Mouse (Mus musculus) spleen, postnatal 4 days (tissue): ENCODE measurements around the gene Zdhhc17.

Experiments used
- DNase-seq, 2 experiments: peaks; one replicate each; pipeline ENCODE4 v3.0.0; 2022; ENCODE audit warnings: low spot score in 2 of 2

Zdhhc17 gene

GRCm38 (mm10) chr10:110958879-110959278 lies 51.1 kb downstream of the Zdhhc17 start:
- no peak for DNase-seq

- no peak for DNase-seq
These were observed 56.9 kb downstream of the Zdhhc17 start for GRCm38 (mm10) chr10:110952937-110953451.

GRCm38 (mm10) chr10:110952271-110952670 lies 57.7 kb downstream of the Zdhhc17 start:
- DNase-seq: no peak

- DNase-seq: no peak
These were observed 58.2 kb downstream of the Zdhhc17 start for GRCm38 (mm10) chr10:110951748-110952147.

- no peak for DNase-seq
These were observed 58.8 kb downstream of the Zdhhc17 start for GRCm38 (mm10) chr10:110951112-110951511.

- DNase-seq: peak in 1 of 2 experiments; percentile 34
These were observed 62.4 kb downstream of the Zdhhc17 start for GRCm38 (mm10) chr10:110947574-110947973.

- peak in 1 of 2 experiments; percentile 58 for DNase-seq
These were observed 64.0 kb downstream of the Zdhhc17 start for GRCm38 (mm10) chr10:110945966-110946365.

GRCm38 (mm10) chr10:110944175-110944574 lies 65.8 kb downstream of the Zdhhc17 start:
- peak in 1 of 2 experiments; percentile 37 for DNase-seq

GRCm38 (mm10) chr10:110942806-110943205 lies 67.1 kb downstream of the Zdhhc17 start:
- DNase-seq: peak in 1 of 2 experiments; percentile 38

- peak in 1 of 2 experiments; percentile 40 for DNase-seq
These were observed 68.0 kb downstream of the Zdhhc17 start for GRCm38 (mm10) chr10:110941968-110942367.

GRCm38 (mm10) chr10:110940740-110941398 lies 69.1 kb downstream of the Zdhhc17 start:
- DNase-seq: peak in 1 of 2 experiments; percentile 50

GRCm38 (mm10) chr10:110939717-110940116 lies 70.2 kb downstream of the Zdhhc17 start:
- peak in 1 of 2 experiments; percentile 41 for DNase-seq

- no peak for DNase-seq
These were observed 70.9 kb downstream of the Zdhhc17 start for GRCm38 (mm10) chr10:110938841-110939549.

- no peak for DNase-seq
These were observed 71.6 kb downstream of the Zdhhc17 start for GRCm38 (mm10) chr10:110938361-110938760.

GRCm38 (mm10) chr10:110935669-110936068 lies 74.3 kb downstream of the Zdhhc17 start:
- DNase-seq: no peak

- no peak for DNase-seq
These were observed 74.9 kb downstream of the Zdhhc17 start for GRCm38 (mm10) chr10:110935081-110935480.

- DNase-seq: no peak
These were observed 76.4 kb downstream of the Zdhhc17 start for GRCm38 (mm10) chr10:110933584-110933983.

GRCm38 (mm10) chr10:110931913-110932560 lies 77.9 kb downstream of the Zdhhc17 start:
- DNase-seq: peak; percentile 26 to 66

GRCm38 (mm10) chr10:110931161-110931912 lies 78.6 kb downstream of the Zdhhc17 start:
- no peak for DNase-seq

GRCm38 (mm10) chr10:110929756-110930155 lies 80.2 kb downstream of the Zdhhc17 start:
- DNase-seq: no peak

GRCm38 (mm10) chr10:110927491-110927890 lies 82.4 kb downstream of the Zdhhc17 start:
- DNase-seq: no peak

- DNase-seq: no peak
These were observed 87.3 kb downstream of the Zdhhc17 start for GRCm38 (mm10) chr10:110922612-110923011.
